In genomic region chr17:40812259-40812658, GRCm38 (mm10) we compare ENCODE assay signal across 24 mouse cellular contexts. TPM values are rescaled to one million over a fixed set of nuclear protein-coding genes. Genes with fewer than 3 reads are reported as not detected.
"Had no signal": no experiment of that assay in that cellular context is flagged by ENCODE, and none has a peak within 500 bp of the region (broad histone marks: within the 10 kb centered on the region; RNA-seq: fewer than 3 reads in every experiment).

No protein-coding gene starts in this region.

- H3K4me3 ChIP-seq: intestine, embryonic 15.5 days; kidney, embryonic 15.5 days; left cerebral cortex, adult 2 months; limb, embryonic 10.5 days; midbrain, embryonic 10.5 days; neural tube, embryonic 12.5 days had no signal

- H3K36me3 ChIP-seq: intestine, embryonic 15.5 days; kidney, embryonic 15.5 days; limb, embryonic 10.5 days; midbrain, embryonic 10.5 days; neural tube, embryonic 12.5 days had no signal

- H3K4me1 ChIP-seq: intestine, embryonic 15.5 days; kidney, embryonic 15.5 days; limb, embryonic 10.5 days; midbrain, embryonic 10.5 days; neural tube, embryonic 12.5 days had no signal

- H3K9me3 ChIP-seq: intestine, embryonic 15.5 days; kidney, embryonic 15.5 days; limb, embryonic 10.5 days; midbrain, embryonic 10.5 days; neural tube, embryonic 12.5 days had no signal

- H3K9ac ChIP-seq: intestine, embryonic 15.5 days; kidney, embryonic 15.5 days; neural tube, embryonic 12.5 days had no signal

- H3K4me2 ChIP-seq: intestine, embryonic 15.5 days; kidney, embryonic 15.5 days; neural tube, embryonic 12.5 days had no signal

- H3K27ac ChIP-seq: intestine, embryonic 15.5 days; kidney, embryonic 15.5 days; left cerebral cortex, adult 2 months; limb, embryonic 10.5 days; midbrain, embryonic 10.5 days; neural tube, embryonic 12.5 days had no signal

- ATAC-seq: intestine, embryonic 15.5 days had no signal

- H3K27me3 ChIP-seq: intestine, embryonic 15.5 days; kidney, embryonic 15.5 days; neural tube, embryonic 12.5 days had no signal

- DNase-seq: kidney, adult 18-20 months; kidney, postnatal 14 days; lung, adult 2 months; lung, postnatal 10 days; lung, postnatal 4 days; midbrain, embryonic 14.5 days; retina, postnatal 1 day; thymus, adult 18-20 months; thymus, postnatal 14 days had no signal

RNA-seq across cellular contexts. Expression of gene Rhag, which starts 1.3 kb away (rescaled TPM):
- total RNA-seq: layer of hippocampus, adult 8-10 months; layer of hippocampus, postnatal 14 days; left cerebral cortex, adult 2 months; left cerebral cortex, postnatal 14 days; monocyte, adult 5-6 weeks had no signal
- polyA plus RNA-seq: large intestine, adult 2 months; lung, adult 2 months; small intestine, adult 2 months had no signal

RNA-seq across cellular contexts. Expression of gene Crisp2, which starts 5.5 kb away (rescaled TPM):
- total RNA-seq: layer of hippocampus, adult 8-10 months; layer of hippocampus, postnatal 14 days; left cerebral cortex, adult 2 months; left cerebral cortex, postnatal 14 days; megakaryocyte, adult 5-6 weeks; monocyte, adult 5-6 weeks; neutrophil, adult 5-6 weeks had no signal
- polyA plus RNA-seq: intestine, embryonic 15.5 days; kidney, embryonic 15.5 days; large intestine, adult 2 months; limb, embryonic 10.5 days; lung, adult 2 months; midbrain, embryonic 10.5 days; midbrain, embryonic 14.5 days; neural tube, embryonic 12.5 days; small intestine, adult 2 months; stomach, embryonic 14.5 days had no signal
